Mouse (Mus musculus) thymus, adult 2 months (tissue): ENCODE measurements around the gene Zdhhc13. TPM values are rescaled to one million over a fixed set of nuclear protein-coding genes. Genes with fewer than 3 reads are reported as not detected.
A peak's percentile ranks its signal among the peaks of the same experiment; 100 is the strongest.

Experiments used
- DNase-seq: peaks from one replicate; pipeline ENCODE4 v3.0.0; 2021
- H3K27ac ChIP-seq: fragments of 200-500 bp; 2 replicates; pipeline ENCODE4 v1.5.1; 2012; ENCODE audit warnings: low read length, control low read depth; ENCODE audit not compliant: control insufficient read depth, insufficient read depth
- H3K27me3 ChIP-seq: fragments of 200-500 bp; 2 replicates; pipeline ENCODE4 v1.6.1; 2012; ENCODE audit warnings: mild to moderate bottlenecking, low read length, moderate library complexity, mixed read lengths; ENCODE audit not compliant: control insufficient read depth, insufficient read depth
- H3K36me3 ChIP-seq: fragments of 200-500 bp; 2 replicates; pipeline ENCODE4 v1.6.1; 2012; ENCODE audit warnings: mild to moderate bottlenecking, low read length, moderate library complexity; ENCODE audit not compliant: control insufficient read depth, insufficient read depth
- H3K4me1 ChIP-seq: fragments of 200-500 bp; replicated peaks from 2 replicates; pipeline ENCODE4 v1.6.1; 2012; ENCODE audit warnings: low read length; ENCODE audit not compliant: control insufficient read depth, insufficient read depth
- H3K4me3 ChIP-seq: fragments of 200-500 bp; 2 replicates; pipeline ENCODE4 v1.5.1; 2012; ENCODE audit warnings: mild to moderate bottlenecking, low read length, control low read depth, moderate library complexity; ENCODE audit not compliant: control insufficient read depth, insufficient read depth
- CTCF ChIP-seq: fragments of 200-500 bp; IDR thresholded peaks from 2 replicates; pipeline ENCODE4 v1.5.1; 2012; ENCODE audit warnings: mild to moderate bottlenecking, control low read depth, low read length, moderate library complexity, borderline replicate concordance; ENCODE audit not compliant: control insufficient read depth, poor library complexity, insufficient read depth; ENCODE audit errors: extremely low read depth
- POLR2A ChIP-seq: fragments of 200-500 bp; IDR thresholded peaks from 2 replicates; pipeline ENCODE4 v1.6.1; 2012; ENCODE audit warnings: mild to moderate bottlenecking, low read length, control low read depth, moderate library complexity; ENCODE audit not compliant: control insufficient read depth, poor library complexity, insufficient read depth; ENCODE audit errors: extremely low read depth
- WGBS: fragments of 180-500 bp; shearing (Covaris S2); methylation state at CpG from one replicate; pipeline ENCODE4 v1.1.7; 2018; 5-methylcytosine and 5-hydroxymethylcytosine counted together
- polyA plus RNA-seq: library from polyadenylated mRNA; depleted of rRNA; stranded (reverse); fragments of >200 nt; gene quantifications from 2 replicates; pipeline ENCODE4 v1.2.3, GENCODE M21; 2012

Gene Zdhhc13
- polyA plus RNA-seq, 1 experiment: 19.6 TPM

- Histone ChIP-seq H3K27ac (no peak overlapping the region), H3K4me1 (no peaks in the 10 kb centered on the region), H3K4me3 (no peak overlapping the region), H3K36me3 (no peaks in the 10 kb centered on the region), H3K27me3 (no peaks in the 10 kb centered on the region)
- TF ChIP-seq POLR2A (no peak), CTCF (no peak)
- no peak for DNase-seq
- 93% methylated on average over 4 of the region's 4 CpGs for WGBS
Measured at GRCm38 (mm10) chr7:48782432-48782831, 6.4 kb upstream of the Zdhhc13 start.

GRCm38 (mm10) chr7:48784773-48785523 is 3.9 kb upstream of the Zdhhc13 start:
- Histone ChIP-seq H3K27ac (no peak overlapping the region), H3K36me3 (no peaks in the 10 kb centered on the region), H3K27me3 (no peaks in the 10 kb centered on the region), H3K4me3 (no peak overlapping the region), H3K4me1 (peaks cover 5% of the 10 kb centered on the region; the same call in 1 of the 2 replicates)
- TF ChIP-seq CTCF (no peak), POLR2A (no peak)
- DNase-seq: no peak
- 95% methylated on average over 11 of the region's 11 CpGs for WGBS

DNA sequence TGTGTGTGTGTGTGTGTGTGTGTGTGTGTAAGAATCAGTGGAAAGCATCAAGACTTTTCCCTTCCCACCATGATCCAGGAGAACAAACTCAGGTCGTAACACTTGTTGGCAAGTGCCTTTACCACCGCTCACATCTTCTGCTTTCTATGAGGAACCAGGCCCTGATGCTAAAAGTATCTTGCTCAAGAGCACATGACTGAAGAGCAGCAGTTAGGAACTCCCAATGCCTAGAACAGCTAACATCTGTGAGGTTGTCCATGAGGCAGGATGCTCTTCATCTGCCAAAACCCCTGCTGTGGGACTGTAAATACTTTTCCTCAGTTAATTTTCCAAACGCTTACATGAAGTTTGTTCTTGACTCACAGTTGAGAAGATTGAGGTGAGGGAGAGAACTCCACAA is 455 bp upstream of the Zdhhc13 start:
- DNase-seq: peak; percentile 7
- Histone ChIP-seq H3K27ac (no peak overlapping the region), H3K4me3 (no peak overlapping the region), H3K36me3 (no peaks in the 10 kb centered on the region), H3K27me3 (no peaks in the 10 kb centered on the region), H3K4me1 (peaks cover 5% of the 10 kb centered on the region; the same call in 1 of the 2 replicates)
- TF ChIP-seq CTCF (no peak), POLR2A (no peak)
- 52% methylated on average over 3 of the region's 3 CpGs for WGBS

DNA sequence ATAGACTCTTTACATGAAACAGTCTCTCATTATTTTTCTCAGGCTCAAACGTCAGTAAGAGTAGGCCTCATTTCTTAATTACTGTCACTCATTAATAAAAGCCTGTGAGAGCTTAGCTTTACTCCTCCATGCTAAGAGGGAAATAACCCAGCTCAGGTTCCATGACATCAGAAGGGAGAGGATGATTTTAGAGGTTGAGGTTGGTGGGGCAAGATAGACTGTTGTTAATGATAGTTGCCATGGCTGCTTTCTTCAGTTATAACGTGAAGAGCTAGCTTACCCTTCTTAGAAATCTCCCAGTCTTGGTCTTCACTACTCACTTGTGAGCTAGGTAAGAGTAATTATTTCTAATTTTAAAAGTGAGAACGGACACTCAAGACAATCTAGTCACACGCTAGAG is 1.3 kb downstream of the Zdhhc13 start:
- Histone ChIP-seq H3K27ac (no peak overlapping the region), H3K27me3 (no peaks in the 10 kb centered on the region), H3K4me1 (peaks cover 5% of the 10 kb centered on the region; the same call in 1 of the 2 replicates), H3K4me3 (no peak overlapping the region), H3K36me3 (no peaks in the 10 kb centered on the region)
- no peak for DNase-seq
- TF ChIP-seq CTCF (no peak), POLR2A (no peak)
- WGBS: 87% methylated on average over 4 of the region's 4 CpGs

DNA sequence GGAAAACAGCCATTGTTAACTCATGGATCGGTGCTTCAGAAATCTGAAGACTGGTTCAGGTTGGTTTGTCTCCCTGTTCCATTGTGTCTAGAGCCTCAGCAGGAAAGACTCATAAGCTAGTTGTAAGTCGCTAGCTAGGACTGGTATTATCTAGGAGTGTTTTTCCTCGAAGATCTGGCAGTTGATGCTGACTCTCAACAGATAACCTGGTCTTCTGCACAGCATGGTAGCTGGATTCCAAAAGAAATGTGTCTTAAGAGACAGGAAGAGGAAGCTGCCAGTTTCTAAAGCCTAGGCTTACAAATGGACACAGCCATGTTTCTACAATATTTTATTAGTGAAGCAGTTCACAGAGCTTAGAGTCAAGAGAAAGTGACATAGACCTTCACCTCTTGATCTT is 2.6 kb downstream of the Zdhhc13 start:
- Histone ChIP-seq H3K4me1 (peaks cover 5% of the 10 kb centered on the region; the same call in 1 of the 2 replicates), H3K27me3 (no peaks in the 10 kb centered on the region), H3K36me3 (no peaks in the 10 kb centered on the region), H3K27ac (no peak overlapping the region), H3K4me3 (no peak overlapping the region)
- no peak for DNase-seq
- 98% methylated on average over 3 of the region's 3 CpGs for WGBS
- TF ChIP-seq CTCF (no peak), POLR2A (no peak)

DNA sequence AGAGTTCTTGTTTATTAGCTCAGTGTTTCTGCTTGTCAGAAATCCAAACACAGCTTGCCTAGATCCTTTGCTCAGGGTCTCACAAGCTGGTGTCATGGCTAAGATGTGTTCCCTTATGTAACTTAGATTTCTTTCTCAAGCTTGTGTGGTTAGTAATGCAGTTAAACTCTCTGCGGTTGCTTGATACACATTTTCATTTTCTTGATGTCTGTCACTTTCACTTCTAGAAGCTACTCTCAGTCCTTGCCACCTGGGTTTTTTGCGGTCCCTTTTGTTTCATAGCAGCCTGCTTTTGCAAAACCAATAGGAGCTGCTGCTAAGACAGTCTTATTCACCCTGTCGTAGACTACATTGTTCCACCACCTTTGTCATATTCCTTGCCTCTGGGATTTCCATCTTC is 6.3 kb downstream of the Zdhhc13 start:
- Histone ChIP-seq H3K36me3 (peaks cover 4% of the 10 kb centered on the region), H3K27ac (no peak overlapping the region; the same call in 1 of the 2 replicates), H3K4me3 (no peak overlapping the region), H3K27me3 (no peaks in the 10 kb centered on the region), H3K4me1 (no peaks in the 10 kb centered on the region)
- TF ChIP-seq CTCF: no peak
- no peak for TF ChIP-seq POLR2A
- DNase-seq: peak; percentile 35
- 48% methylated on average over 3 of the region's 3 CpGs for WGBS
